1 mouse cellular context compared by ENCODE assay signal in genomic region chr7:28814306-28815034, GRCm38 (mm10).
TF ChIP-seq lines count a peak whose summit lies in the region.

No protein-coding gene starts in this region.

TF ChIP-seq in MEL, 35 proteins besides CTCF, POLR2A, EP300 and RAD21:
- TF ChIP-seq MXI1 (IDR thresholded peaks at IDR 0.05; ENCODE audit: low read depth, low read length), result peak; percentile 19; the same call in 1 of the 2 replicates
- TF ChIP-seq MAZ (IDR thresholded peaks at IDR 0.05; ENCODE audit: low read depth, low read length), result no peak
- TF ChIP-seq TBP (IDR thresholded peaks at IDR 0.05; ENCODE audit: low read depth, low read length), result no peak
- peak; percentile 74 for TF ChIP-seq ZNF384 (IDR thresholded peaks at IDR 0.05; ENCODE audit: low read depth, low read length)
- TF ChIP-seq TAL1 (IDR thresholded peaks at IDR 0.05; ENCODE audit: low read length), result peak; percentile 30; the same call in 1 of the 2 replicates
- no peak for TF ChIP-seq E2F4 (IDR thresholded peaks at IDR 0.05; ENCODE audit: borderline replicate concordance, low read depth, low read length)
- TF ChIP-seq ETS1 (IDR thresholded peaks at IDR 0.05; ENCODE audit: low read depth, low read length), result 0 out of 2 replicates have a peak, but pooled peaks have one; percentile 5
- TF ChIP-seq TCF12 (IDR thresholded peaks at IDR 0.05; ENCODE audit: low read depth, low read length), result no peak
- TF ChIP-seq POLR2AphosphoS2 (IDR thresholded peaks at IDR 0.05; ENCODE audit: low read length), result 0 out of 2 replicates have a peak, but pooled peaks have one; percentile 15
